Mouse (Mus musculus): ENCODE measurements around the gene Lama5.

The Lama5 gene

GRCm38 (mm10) chr2:180146091-180146490 is 79.6 kb downstream of the Lama5 start:
- no peak for DNase-seq (ENCODE audit: low spot score in 2 of 2)

- DNase-seq (ENCODE audit: low spot score in 2 of 2) = no peak
Measured at GRCm38 (mm10) chr2:180135414-180135813, 90.2 kb downstream of the Lama5 start.

- DNase-seq (ENCODE audit: low spot score in 2 of 2) = no peak
Measured at GRCm38 (mm10) chr2:180133911-180134310, 91.7 kb downstream of the Lama5 start.

- DNase-seq (ENCODE audit: low spot score in 2 of 2) = no peak
Measured at GRCm38 (mm10) chr2:180133231-180133630, 92.4 kb downstream of the Lama5 start.

GRCm38 (mm10) chr2:180127675-180128074 is 98.0 kb downstream of the Lama5 start:
- DNase-seq (ENCODE audit: low spot score in 2 of 2) = no peak
